Mouse (Mus musculus): ENCODE results near the gene E330017A01Rik.

GRCm38 (mm10) chr16:58677491-58677890 is 39.0 kb upstream of the E330017A01Rik start:
- TF ChIP-seq CTCF (IDR thresholded peaks at IDR 0.05; ENCODE audit: borderline replicate concordance, insufficient read depth, low read length) (no peak), POLR2A (IDR thresholded peaks at IDR 0.05; ENCODE audit: low read depth, low read length) (no peak)
